Mouse (Mus musculus): ENCODE data around the gene Thsd4.

Thsd4 gene

GRCm38 (mm10) chr9:60269807-60270206 is 252.0 kb downstream of the Thsd4 start:
- DNase-seq (ENCODE audit: low read depth, low spot score), result no peak

GRCm38 (mm10) chr9:60267273-60267626 is 254.6 kb downstream of the Thsd4 start:
- DNase-seq (ENCODE audit: low read depth, low spot score), result no peak

GRCm38 (mm10) chr9:60266583-60267272 is 255.1 kb downstream of the Thsd4 start:
- no peak for DNase-seq (ENCODE audit: low read depth, low spot score)

- no peak for DNase-seq (ENCODE audit: low read depth, low spot score)
Measured at GRCm38 (mm10) chr9:60264586-60265325, 257.1 kb downstream of the Thsd4 start.

- DNase-seq (ENCODE audit: low read depth, low spot score), result peak; percentile 30
Measured at GRCm38 (mm10) chr9:60262515-60263140, 259.2 kb downstream of the Thsd4 start.

- no peak for DNase-seq (ENCODE audit: low read depth, low spot score)
Measured at GRCm38 (mm10) chr9:60259626-60260025, 262.2 kb downstream of the Thsd4 start.

- DNase-seq (ENCODE audit: low read depth, low spot score), result no peak
Measured at GRCm38 (mm10) chr9:60251765-60252164, 270.1 kb downstream of the Thsd4 start.

- no peak for DNase-seq (ENCODE audit: low read depth, low spot score)
Measured at GRCm38 (mm10) chr9:60250403-60250802, 271.4 kb downstream of the Thsd4 start.

GRCm38 (mm10) chr9:60247998-60248397 is 273.8 kb downstream of the Thsd4 start:
- no peak for DNase-seq (ENCODE audit: low read depth, low spot score)

GRCm38 (mm10) chr9:60244943-60245342 is 276.9 kb downstream of the Thsd4 start:
- DNase-seq (ENCODE audit: low read depth, low spot score), result peak; percentile 62

GRCm38 (mm10) chr9:60243503-60243902 is 278.3 kb downstream of the Thsd4 start:
- peak; percentile 52 for DNase-seq (ENCODE audit: low read depth, low spot score)

GRCm38 (mm10) chr9:60237667-60238066 is 284.2 kb downstream of the Thsd4 start:
- peak; percentile 51 for DNase-seq (ENCODE audit: low read depth, low spot score)

- no peak for DNase-seq (ENCODE audit: low read depth, low spot score)
Measured at GRCm38 (mm10) chr9:60236155-60236554, 285.7 kb downstream of the Thsd4 start.

- no peak for DNase-seq (ENCODE audit: low read depth, low spot score)
Measured at GRCm38 (mm10) chr9:60234233-60235115, 287.4 kb downstream of the Thsd4 start.

GRCm38 (mm10) chr9:60231981-60232881 is 289.6 kb downstream of the Thsd4 start:
- DNase-seq (ENCODE audit: low read depth, low spot score), result no peak

- no peak for DNase-seq (ENCODE audit: low read depth, low spot score)
Measured at GRCm38 (mm10) chr9:60229496-60229895, 292.4 kb downstream of the Thsd4 start.

- no peak for DNase-seq (ENCODE audit: low read depth, low spot score)
Measured at GRCm38 (mm10) chr9:60227727-60228126, 294.1 kb downstream of the Thsd4 start.

GRCm38 (mm10) chr9:60226679-60227078 is 295.2 kb downstream of the Thsd4 start:
- DNase-seq (ENCODE audit: low read depth, low spot score), result no peak

GRCm38 (mm10) chr9:60226155-60226554 is 295.7 kb downstream of the Thsd4 start:
- DNase-seq (ENCODE audit: low read depth, low spot score), result no peak

GRCm38 (mm10) chr9:60225453-60225852 is 296.4 kb downstream of the Thsd4 start:
- no peak for DNase-seq (ENCODE audit: low read depth, low spot score)
